Mouse (Mus musculus) brain, embryonic 14.5 days (tissue): ENCODE results near the gene Zfp362.

Experiments used
- CTCF ChIP-seq: fragments of 200-500 bp; IDR thresholded peaks from 2 replicates; pipeline ENCODE4 v1.5.1; 2012; ENCODE audit warnings: inconsistent platforms, mild to moderate bottlenecking, moderate library complexity, borderline replicate concordance; ENCODE audit not compliant: insufficient read depth, insufficient read length; ENCODE audit errors: extremely low read depth
- POLR2A ChIP-seq: fragments of 200-500 bp; IDR thresholded peaks from 2 replicates; pipeline ENCODE4 v1.6.1; 2012; ENCODE audit warnings: mild to moderate bottlenecking, inconsistent platforms, borderline replicate concordance; ENCODE audit not compliant: poor library complexity, insufficient read depth, insufficient read length, severe bottlenecking; ENCODE audit errors: extremely low read depth

DNA sequence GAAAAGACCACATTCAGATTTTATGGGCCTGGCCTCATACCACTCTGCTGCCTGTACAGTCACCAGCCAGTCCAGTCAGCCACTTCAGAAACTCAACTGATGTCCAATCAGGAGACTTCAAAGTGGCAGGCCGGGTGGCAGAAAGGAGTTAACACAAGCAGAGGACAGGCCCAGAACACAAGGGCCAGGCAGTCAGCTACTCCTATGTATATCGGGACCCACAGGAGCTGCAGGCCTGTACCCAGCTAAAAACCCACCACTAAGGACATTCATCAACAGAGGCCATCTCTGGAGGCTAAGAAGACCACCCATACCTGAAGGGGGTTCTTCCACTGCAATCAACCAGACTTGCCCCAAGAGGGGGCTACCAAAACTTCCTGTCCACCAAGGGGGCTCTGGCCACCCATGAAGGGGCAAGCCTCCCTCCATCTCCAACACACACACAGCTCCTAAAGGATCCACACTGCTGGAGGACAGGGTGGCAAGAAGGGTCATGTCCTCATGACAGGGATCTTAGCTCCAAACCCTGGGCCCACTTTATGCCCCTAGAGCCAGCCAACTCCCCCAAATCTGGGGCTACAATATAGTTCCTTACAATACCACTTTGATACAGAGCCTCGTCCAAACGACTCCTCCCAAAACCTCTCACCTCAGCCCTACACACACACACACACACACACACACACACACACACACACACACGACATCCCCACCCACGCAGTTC, 1.3 kb downstream of the Zfp362 start:
- TF ChIP-seq POLR2A (no peak), CTCF (no peak)
